Mouse (Mus musculus) hindbrain, embryonic 15.5 days (tissue): ENCODE measurements around the gene Zfp653. TPM values are rescaled to one million over a fixed set of nuclear protein-coding genes. Genes with fewer than 3 reads are reported as not detected.
"Not testable (repeated sequence)": the region's sequence is repeated elsewhere in the genome, so short reads cannot be mapped to it uniquely, and the experiment has no call there.

Source experiments
- ATAC-seq: fragments of 200-750 bp; cut with Nextera tagmentation; 2 replicates; pipeline ENCODE4 v1.8.0; 2017; ENCODE audit warnings: low read depth, moderate number of reproducible peaks, moderate TSS enrichment; ENCODE audit not compliant: low FRiP score
- H3K27ac ChIP-seq: fragments of 300-500 bp; sonication (generic); replicated peaks from 2 replicates; pipeline ENCODE4 v1.5.1; 2015; ENCODE audit warnings: mild to moderate bottlenecking, inconsistent platforms
- H3K27me3 ChIP-seq: fragments of 300-500 bp; sonication (generic); 2 replicates; pipeline ENCODE4 v1.6.1; 2015; ENCODE audit warnings: control low read depth, inconsistent platforms
- H3K36me3 ChIP-seq: fragments of 300-500 bp; sonication (generic); 2 replicates; pipeline ENCODE4 v1.6.1; 2015; ENCODE audit warnings: control low read depth, inconsistent platforms
- H3K4me1 ChIP-seq: fragments of 300-500 bp; sonication (generic); replicated peaks from 2 replicates; pipeline ENCODE4 v1.6.1; 2015; ENCODE audit warnings: control low read depth, inconsistent platforms
- H3K4me2 ChIP-seq: fragments of 300-500 bp; sonication (generic); 2 replicates; pipeline ENCODE4 v1.6.1; 2015; ENCODE audit warnings: moderate library complexity, mild to moderate bottlenecking, inconsistent platforms
- H3K4me3 ChIP-seq: fragments of 300-500 bp; sonication (generic); 2 replicates; pipeline ENCODE4 v1.5.1; 2015; ENCODE audit warnings: mild to moderate bottlenecking, inconsistent platforms
- H3K9ac ChIP-seq: fragments of 300-500 bp; sonication (generic); 2 replicates; pipeline ENCODE4 v1.6.1; 2015; ENCODE audit warnings: inconsistent platforms
- H3K9me3 ChIP-seq: fragments of 300-500 bp; sonication (generic); 2 replicates; pipeline ENCODE4 v1.6.1; 2016; ENCODE audit warnings: control low read depth, inconsistent platforms
- WGBS: fragments of 180-500 bp; shearing (Covaris S2); methylation state at CpG from one replicate; pipeline ENCODE4 v1.1.7; 2015; 5-methylcytosine and 5-hydroxymethylcytosine counted together
- polyA plus RNA-seq: library from polyadenylated mRNA; unstranded; fragments of >200 nt; fragmentation: Nextera tagmentation; extraction: Ambion mirVana; gene quantifications from 2 replicates; pipeline ENCODE4 v1.2.1, GENCODE M21; 2015

Gene Zfp653
- polyA plus RNA-seq, 1 experiment from 2014 or later, result 19.6 TPM

DNA sequence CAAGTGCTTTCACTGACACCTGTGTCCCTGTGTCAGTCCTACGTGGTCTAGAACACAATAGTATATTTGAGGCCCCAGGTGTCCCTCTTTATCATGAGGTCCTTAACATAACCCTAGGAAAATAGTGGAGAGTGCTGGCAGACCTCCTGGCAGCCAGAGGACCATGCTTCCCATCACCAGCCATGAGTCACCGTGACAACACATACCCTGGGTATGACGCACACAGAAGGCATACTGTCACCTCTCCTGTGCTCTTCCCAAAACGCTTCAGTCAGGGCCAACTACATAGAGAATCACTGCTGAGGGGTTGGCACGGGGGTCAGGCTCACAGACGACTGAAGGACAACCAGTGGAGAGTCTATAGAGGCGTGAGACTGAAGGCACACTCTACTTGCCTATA lies 18.8 kb upstream of the Zfp653 start:
- Histone ChIP-seq H3K9ac (no peak overlapping the region), H3K4me2 (no peak overlapping the region), H3K27ac (no peak overlapping the region), H3K4me1 (peaks cover 7% of the 10 kb centered on the region), H3K36me3 (no peaks in the 10 kb centered on the region), H3K9me3 (no peaks in the 10 kb centered on the region), H3K27me3 (peaks cover 2% of the 10 kb centered on the region; the same call in 1 of the 2 replicates), H3K4me3 (no peak overlapping the region)
- 86% methylated on average over 7 of the region's 7 CpGs for WGBS
- ATAC-seq, result no peak

- no peak overlapping the region for H3K4me2 ChIP-seq
- no peak for ATAC-seq
- H3K27me3 ChIP-seq, result peaks cover 2% of the 10 kb centered on the region; the same call in 1 of the 2 replicates
- WGBS, result 98% methylated on average over 7 of the region's 7 CpGs
- no peaks in the 10 kb centered on the region for H3K36me3 ChIP-seq
- H3K27ac ChIP-seq, result no peak overlapping the region
- H3K9ac ChIP-seq, result no peak overlapping the region
- no peaks in the 10 kb centered on the region for H3K9me3 ChIP-seq
- H3K4me1 ChIP-seq, result peaks cover 12% of the 10 kb centered on the region
- no peak overlapping the region for H3K4me3 ChIP-seq
Observed at GRCm38 (mm10) chr9:22089281-22089680, 18.1 kb upstream of the Zfp653 start.

DNA sequence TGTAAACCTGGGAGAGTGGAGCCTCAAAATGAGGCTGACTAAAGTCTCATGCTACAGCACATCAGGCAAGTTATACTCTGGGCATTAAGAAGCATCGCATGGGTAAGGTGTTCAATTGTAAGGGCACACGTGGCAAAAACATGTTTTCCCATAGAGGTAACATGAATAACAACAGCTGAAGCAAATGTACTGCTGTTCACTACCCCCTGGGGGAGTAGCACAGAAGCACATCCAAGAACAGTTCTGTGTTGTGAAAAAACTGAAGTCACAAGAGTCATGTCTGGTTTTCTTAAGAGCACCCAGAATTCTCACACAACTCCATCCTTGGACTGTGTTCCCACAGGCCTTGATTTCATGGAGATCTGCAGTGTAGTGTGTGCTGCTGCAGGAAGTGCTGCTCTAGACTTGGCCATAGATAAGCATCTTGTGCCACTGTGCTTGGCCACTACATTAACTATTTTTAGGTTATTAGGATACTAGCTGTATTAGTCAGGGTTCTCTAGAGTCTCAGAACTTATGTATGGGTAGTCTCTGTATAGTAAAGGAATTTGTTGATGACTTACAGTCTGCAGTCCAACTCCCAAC lies 15.9 kb upstream of the Zfp653 start:
- 86% methylated on average over 2 of the region's 2 CpGs for WGBS
- Histone ChIP-seq H3K36me3 (no peaks in the 10 kb centered on the region), H3K4me1 (peaks cover 14% of the 10 kb centered on the region), H3K9ac (no peak overlapping the region), H3K27me3 (no peaks in the 10 kb centered on the region), H3K9me3 (no peaks in the 10 kb centered on the region), H3K4me3 (no peak overlapping the region), H3K4me2 (no peak overlapping the region), H3K27ac (no peak overlapping the region)
- no peak for ATAC-seq

DNA sequence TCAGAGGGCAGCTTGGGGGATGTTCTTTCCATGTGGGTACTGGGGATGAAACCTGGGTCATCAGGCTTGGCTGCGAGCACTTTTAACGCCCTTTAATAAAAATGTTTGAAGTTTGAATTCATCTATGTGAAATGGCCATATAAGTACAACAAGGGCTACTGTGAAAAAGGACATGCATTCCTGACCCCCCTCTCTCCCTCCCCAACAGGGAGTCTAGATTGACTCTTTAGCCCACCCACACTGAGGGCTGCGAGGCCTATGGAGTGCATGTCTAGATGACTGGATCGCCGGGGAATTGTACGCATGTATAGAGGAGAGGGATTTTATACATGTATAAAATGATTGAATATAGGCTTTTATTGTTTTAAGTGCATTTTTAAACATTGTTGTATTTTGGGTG lies 14.8 kb upstream of the Zfp653 start:
- H3K27ac ChIP-seq, result peak overlapping the region; percentile 83; the same call in 1 of the 2 replicates
- no peaks in the 10 kb centered on the region for H3K9me3 ChIP-seq
- no peaks in the 10 kb centered on the region for H3K27me3 ChIP-seq
- H3K4me1 ChIP-seq, result peaks cover 14% of the 10 kb centered on the region
- no peaks in the 10 kb centered on the region for H3K36me3 ChIP-seq
- 82% methylated on average over 6 of the region's 6 CpGs for WGBS
- H3K9ac ChIP-seq, result peak overlapping the region; percentile 59
- H3K4me2 ChIP-seq, result peak overlapping the region; percentile 67
- H3K4me3 ChIP-seq, result peak overlapping the region; percentile 79
- no peak for ATAC-seq

DNA sequence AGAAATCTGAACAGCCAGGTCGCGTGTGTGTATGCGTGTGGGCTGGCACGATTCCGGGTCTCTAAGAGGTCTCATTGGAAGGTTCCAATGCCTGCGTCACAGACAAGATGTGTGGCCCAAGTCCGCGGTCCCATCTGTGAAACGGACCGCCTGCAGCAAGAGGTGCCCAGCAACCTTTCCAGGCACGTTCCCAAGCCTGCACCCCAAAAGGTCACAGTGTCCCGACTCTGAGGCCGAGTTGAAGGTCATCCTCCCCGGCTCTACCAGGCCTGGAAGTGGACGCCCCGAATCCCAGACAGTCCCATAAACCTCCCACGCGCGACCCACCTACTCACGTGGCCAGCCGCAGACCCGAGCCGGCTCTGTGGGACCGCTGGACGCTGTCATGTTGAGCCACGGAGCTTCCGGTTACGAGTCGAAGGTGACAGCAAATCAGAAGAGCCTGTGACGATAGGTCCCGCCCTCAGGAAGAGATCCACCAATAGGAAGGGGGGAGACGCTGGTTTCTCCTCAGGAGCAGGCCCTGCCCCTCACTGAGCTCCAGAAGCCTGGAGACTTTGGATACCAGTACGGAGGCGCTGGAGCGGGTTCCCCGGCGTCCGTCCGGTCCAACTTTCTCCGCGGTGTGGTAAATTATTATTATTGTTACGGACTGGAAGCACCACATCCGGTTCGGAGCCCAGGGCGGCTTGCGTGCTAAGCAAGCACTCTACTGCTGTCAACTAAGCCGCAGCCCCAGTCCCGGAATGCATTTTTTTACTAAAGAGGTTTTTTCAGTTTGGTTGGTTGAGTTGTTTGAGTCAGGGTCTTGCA lies 14.1 kb upstream of the Zfp653 start, which contains the start of gene Ecsit:
TSS of gene Ecsit (minus strand) at position 417 of the 813 bp plus-strand sequence.
- peak within 1 kb of the TSS; percentile 63 for H3K9ac ChIP-seq
- H3K27ac ChIP-seq, result peak within 1 kb of the TSS; percentile 83
- no peaks in the 10 kb centered on the region for H3K27me3 ChIP-seq
- peak within 1 kb of the TSS; percentile 79 for H3K4me3 ChIP-seq
- under 1% methylated on average over 48 of the region's 48 CpGs for WGBS
- H3K4me2 ChIP-seq, result peak within 1 kb of the TSS; percentile 67
- no peaks in the 10 kb centered on the region for H3K36me3 ChIP-seq
- no peaks in the 10 kb centered on the region for H3K9me3 ChIP-seq
- H3K4me1 ChIP-seq, result peaks cover 14% of the 10 kb centered on the region
- peak; percentile 98 for ATAC-seq

DNA sequence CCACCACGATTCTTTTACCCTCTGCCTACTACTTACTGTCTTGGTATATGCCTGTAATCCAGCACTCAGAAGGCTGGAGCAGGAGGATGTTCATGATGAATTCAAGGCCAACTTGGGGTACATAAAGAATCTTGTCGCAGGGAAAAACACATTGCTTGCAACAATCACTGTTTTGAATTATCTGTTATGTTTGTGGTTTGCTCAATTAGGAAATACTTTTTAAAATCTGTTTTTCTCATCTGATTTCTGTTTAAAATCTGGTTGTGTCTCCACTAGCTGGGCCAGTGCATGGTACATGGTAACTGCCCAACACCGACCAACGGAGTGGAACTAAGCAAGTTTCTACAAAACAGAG lies 13.5 kb upstream of the Zfp653 start:
- peaks cover 14% of the 10 kb centered on the region for H3K4me1 ChIP-seq
- H3K9me3 ChIP-seq, result no peaks in the 10 kb centered on the region
- no peaks in the 10 kb centered on the region for H3K36me3 ChIP-seq
- H3K4me3 ChIP-seq, result peak overlapping the region; percentile 79
- peak overlapping the region; percentile 83 for H3K27ac ChIP-seq
- ATAC-seq, result no peak
- no peaks in the 10 kb centered on the region for H3K27me3 ChIP-seq
- peak overlapping the region; percentile 67 for H3K4me2 ChIP-seq
- H3K9ac ChIP-seq, result peak overlapping the region; percentile 63
- 35% methylated on average over 4 of the region's 4 CpGs for WGBS

DNA sequence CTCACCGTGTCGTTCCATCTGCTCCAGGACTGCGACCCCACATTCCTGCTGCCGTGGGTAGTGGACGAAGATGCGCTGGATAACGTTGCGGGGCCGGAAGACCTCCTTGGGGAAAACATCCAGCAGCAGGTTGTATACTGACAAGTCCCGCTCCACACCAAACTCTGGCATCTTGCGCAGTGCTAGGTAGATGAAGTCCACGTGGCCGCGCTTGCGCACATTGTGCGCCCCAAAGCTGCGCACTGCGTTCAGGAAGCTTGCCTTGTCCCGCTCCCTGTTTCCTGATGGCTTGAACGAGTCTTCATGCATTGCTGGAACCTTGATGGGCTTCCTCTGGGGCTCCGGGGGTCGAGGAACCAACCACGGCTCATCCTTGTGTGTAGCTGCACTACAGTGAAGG lies 5.0 kb upstream of the Zfp653 start:
- Histone ChIP-seq H3K9ac (no peak overlapping the region), H3K4me2 (no peak overlapping the region), H3K4me3 (no peak overlapping the region), H3K4me1 (peaks cover 8% of the 10 kb centered on the region; the same call in 1 of the 2 replicates), H3K27ac (no peak overlapping the region), H3K27me3 (no peaks in the 10 kb centered on the region), H3K9me3 (no peaks in the 10 kb centered on the region), H3K36me3 (peaks cover 11% of the 10 kb centered on the region; the same call in 1 of the 2 replicates)
- 95% methylated on average over 23 of the region's 23 CpGs for WGBS
- ATAC-seq, result no peak

GRCm38 (mm10) chr9:22075778-22076177 lies 4.6 kb upstream of the Zfp653 start:
- H3K27ac ChIP-seq, H3K4me3 ChIP-seq, ATAC-seq, H3K9ac ChIP-seq, H3K27me3 ChIP-seq, H3K4me2 ChIP-seq, H3K9me3 ChIP-seq, H3K4me1 ChIP-seq: not testable (repeated sequence)
- peaks cover 11% of the 10 kb centered on the region; the same call in 1 of the 2 replicates for H3K36me3 ChIP-seq
- WGBS, result 89% methylated on average over 5 of the region's 5 CpGs

DNA sequence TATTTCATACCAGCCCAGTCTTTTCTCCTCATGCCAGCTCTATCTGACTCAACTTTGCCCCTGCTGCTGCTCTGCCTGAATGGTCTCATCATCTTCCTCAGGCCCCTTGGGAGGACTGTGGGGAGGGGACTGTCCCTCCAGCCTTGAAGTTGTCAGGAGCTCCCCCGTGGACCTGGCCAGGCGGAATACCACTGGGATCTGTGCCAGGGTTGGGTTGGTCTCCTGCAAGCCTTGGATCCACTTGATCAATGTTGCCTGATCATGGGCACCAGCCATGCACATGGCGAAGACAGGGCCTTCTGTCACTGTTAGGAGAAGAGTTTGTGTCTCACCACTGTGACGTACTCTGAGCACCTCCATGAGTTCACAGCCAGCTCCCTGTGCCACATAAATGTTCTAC lies 1.1 kb upstream of the Zfp653 start:
- no peak overlapping the region for H3K27ac ChIP-seq
- H3K9me3 ChIP-seq, result no peaks in the 10 kb centered on the region
- H3K27me3 ChIP-seq, result no peaks in the 10 kb centered on the region
- H3K4me1 ChIP-seq, result peaks cover 23% of the 10 kb centered on the region
- no peak for ATAC-seq
- no peak overlapping the region for H3K9ac ChIP-seq
- H3K4me3 ChIP-seq, result no peak overlapping the region
- H3K36me3 ChIP-seq, result peaks cover 13% of the 10 kb centered on the region; the same call in 1 of the 2 replicates
- whole genome bisulfite sequencing, result 97% methylated on average over 4 of the region's 4 CpGs
- H3K4me2 ChIP-seq, result no peak overlapping the region

GRCm38 (mm10) chr9:22069881-22070553 lies 1.2 kb downstream of the Zfp653 start:
- H3K4me1 ChIP-seq, result peaks cover 23% of the 10 kb centered on the region
- H3K36me3 ChIP-seq, result peaks cover 14% of the 10 kb centered on the region
- no peaks in the 10 kb centered on the region for H3K27me3 ChIP-seq
- no peaks in the 10 kb centered on the region for H3K9me3 ChIP-seq
- peak overlapping the region; percentile 59 for H3K4me2 ChIP-seq
- H3K27ac ChIP-seq, result peak overlapping the region; percentile 98
- WGBS, result 69% methylated on average over 4 of the region's 4 CpGs
- peak overlapping the region; percentile 83 for H3K9ac ChIP-seq
- peak; percentile 28; the same call in 1 of the 2 replicates for ATAC-seq
- H3K4me3 ChIP-seq, result peak overlapping the region; percentile 75

DNA sequence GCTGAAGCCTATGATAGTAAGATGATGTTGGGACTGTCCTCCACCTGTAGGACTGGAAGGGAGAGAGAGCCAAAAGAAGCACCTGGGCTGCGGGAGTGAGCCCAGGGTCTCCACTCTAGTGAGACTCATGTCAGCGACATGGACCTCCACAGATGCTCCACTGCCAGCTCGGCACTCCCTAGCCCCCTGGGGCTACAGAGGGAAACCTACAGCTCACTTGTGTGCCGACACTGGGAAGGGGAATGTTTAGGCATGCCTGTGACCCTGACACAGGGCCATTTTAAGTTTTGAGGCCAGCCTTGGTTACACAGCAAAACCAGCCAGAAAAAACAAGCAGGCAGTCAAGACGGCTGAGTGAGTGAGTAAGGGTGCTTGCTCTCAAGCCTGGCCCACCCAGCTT lies 4.0 kb downstream of the Zfp653 start:
- ATAC-seq, result no peak
- H3K4me1 ChIP-seq, result peaks cover 23% of the 10 kb centered on the region
- WGBS, result 77% methylated on average over 5 of the region's 5 CpGs

GRCm38 (mm10) chr9:22066433-22066832 lies 4.7 kb downstream of the Zfp653 start:
- H3K27ac ChIP-seq, result no peak overlapping the region
- no peak for ATAC-seq
- no peaks in the 10 kb centered on the region for H3K27me3 ChIP-seq
- H3K4me3 ChIP-seq, result no peak overlapping the region
- peaks cover 15% of the 10 kb centered on the region for H3K4me1 ChIP-seq
- H3K4me2 ChIP-seq, result no peak overlapping the region
- 68% methylated on average over 3 of the region's 3 CpGs for WGBS
- peaks cover 39% of the 10 kb centered on the region for H3K36me3 ChIP-seq
- H3K9ac ChIP-seq, result no peak overlapping the region
- H3K9me3 ChIP-seq, result no peaks in the 10 kb centered on the region

More for the DNA sequence above, 4.0 kb downstream of the Zfp653 start:
- Histone ChIP-seq H3K36me3 (peaks cover 34% of the 10 kb centered on the region), H3K27me3 (no peaks in the 10 kb centered on the region), H3K27ac (no peak overlapping the region), H3K9me3 (no peaks in the 10 kb centered on the region), H3K4me2 (no peak overlapping the region), H3K9ac (no peak overlapping the region), H3K4me3 (no peak overlapping the region)
